In the genomic region with DNA sequence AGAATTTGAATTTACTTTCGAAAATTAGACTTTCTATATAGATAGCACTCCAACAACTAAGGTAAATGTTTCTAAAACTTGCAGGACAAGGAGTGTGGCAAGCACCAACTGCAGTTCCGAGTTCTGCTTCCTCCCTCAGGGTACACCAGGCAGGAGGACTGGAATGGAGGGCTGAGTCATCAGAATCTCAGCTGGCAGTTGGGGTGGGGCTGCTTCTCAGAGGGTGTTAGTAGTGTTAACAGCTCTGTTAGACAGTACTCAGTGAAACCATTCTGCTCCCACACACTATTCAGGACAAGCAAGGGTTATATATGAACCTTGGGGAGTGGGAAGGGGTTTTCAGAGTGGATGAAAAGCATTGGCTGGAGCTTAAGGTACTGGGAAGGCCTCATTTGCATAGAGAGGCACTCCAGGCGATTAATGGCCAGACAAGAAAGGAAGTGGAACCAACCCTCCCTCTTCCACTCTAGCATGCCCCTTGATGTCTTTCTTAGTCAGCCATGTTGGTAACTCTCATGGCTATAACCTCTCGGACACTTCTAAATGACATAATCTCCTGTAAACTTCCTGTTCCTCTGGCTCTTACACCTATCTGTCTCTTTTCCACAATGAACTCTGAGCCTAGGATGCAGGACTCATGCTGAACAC, we compare ENCODE assay signal across 17 mouse cellular contexts.
DNase-seq lines count a peak whose midpoint lies in the region; ATAC-seq and TF ChIP-seq lines count a peak whose summit lies in the region.
"Had no signal": no experiment of that assay in that cellular context is flagged by ENCODE, and none has a peak within 500 bp of the region (broad histone marks: within the 10 kb centered on the region; RNA-seq: fewer than 3 reads in every experiment).

No protein-coding gene starts in this region.

- H3K4me3 ChIP-seq in liver, postnatal 0 days (ENCODE audit: low read depth, low read length) = no peak overlapping the region
- no peak overlapping the region for H3K4me3 ChIP-seq in liver, embryonic 11.5 days (ENCODE audit: low read depth, low read length)
- H3K4me3 ChIP-seq: heart, adult 2 months; midbrain, embryonic 15.5 days had no signal

- H3K4me2 ChIP-seq in liver, postnatal 0 days (ENCODE audit: low read depth, low read length) = no peak overlapping the region
- no peak overlapping the region for H3K4me2 ChIP-seq in liver, embryonic 11.5 days
- H3K4me2 ChIP-seq: midbrain, embryonic 15.5 days had no signal

- no peak for TF ChIP-seq CTCF in liver, postnatal 0 days (IDR thresholded peaks at IDR 0.05; ENCODE audit: low read depth)

- no peaks in the 10 kb centered on the region for H3K27me3 ChIP-seq in liver, postnatal 0 days (ENCODE audit: insufficient read depth, low read length)
- no peaks in the 10 kb centered on the region for H3K27me3 ChIP-seq in liver, embryonic 11.5 days (replicated peaks; ENCODE audit: control insufficient read depth, insufficient read depth, low read length)
- H3K27me3 ChIP-seq: midbrain, embryonic 15.5 days had no signal

- no peak overlapping the region for H3K27ac ChIP-seq in liver, postnatal 0 days (ENCODE audit: low read depth)
- no peak overlapping the region for H3K27ac ChIP-seq in liver, embryonic 11.5 days (ENCODE audit: low read depth, low read length)
- H3K27ac ChIP-seq: heart, adult 2 months; liver, embryonic 14.5 days; macrophage; midbrain, embryonic 15.5 days had no signal

- DNase-seq in liver, postnatal 0 days = peak; percentile 9
- DNase-seq in liver, embryonic 11.5 days (ENCODE audit: low spot score) = no peak
- peak; percentile 29 for DNase-seq in A20 (ENCODE audit: low read depth, low spot score)
- DNase-seq in ES-CJ7 (ENCODE audit: low read depth, low spot score) = peak; percentile 46
- DNase-seq in brain, adult 2 months (ENCODE audit: low read depth, low spot score) = peak; percentile 88
- DNase-seq in kidney, postnatal 25 days = no peak
- no peak for DNase-seq in liver
- no peak for DNase-seq in right cerebral cortex, adult 2 months (ENCODE audit: low spot score in 2 of 2)
- DNase-seq: adrenal gland, adult 2 months; cerebellum, adult 9-10 months; heart, adult 2 months; kidney, adult 9 months; layer of hippocampus, adult 9-11 months; right cerebral cortex, postnatal 4 days had no signal

- no peak overlapping the region for H3K9ac ChIP-seq in liver, postnatal 0 days (replicated peaks)
- H3K9ac ChIP-seq in liver, embryonic 11.5 days (ENCODE audit: low read depth, low read length) = no peak overlapping the region
- H3K9ac ChIP-seq: liver, embryonic 14.5 days; midbrain, embryonic 15.5 days had no signal

- H3K36me3 ChIP-seq in liver, postnatal 0 days (replicated peaks; ENCODE audit: insufficient read depth, low read length) = no peaks in the 10 kb centered on the region
- no peaks in the 10 kb centered on the region for H3K36me3 ChIP-seq in liver, embryonic 11.5 days (ENCODE audit: control insufficient read depth, insufficient read depth, low read length)
- H3K36me3 ChIP-seq: midbrain, embryonic 15.5 days had no signal

- WGBS in liver, postnatal 0 days (ENCODE audit: insufficient replicate concordance) = 49% methylated on average over 4 of the region's 4 CpGs
- 55% methylated on average over 4 of the region's 4 CpGs for WGBS in liver, embryonic 11.5 days

- no peak for TF ChIP-seq EP300 in liver, postnatal 0 days (IDR thresholded peaks at IDR 0.05; ENCODE audit: low read depth)

- no peak for ATAC-seq in liver, postnatal 0 days
- no peak for ATAC-seq in liver, embryonic 11.5 days (replicated peaks; ENCODE audit: low FRiP score)
- ATAC-seq: midbrain, embryonic 15.5 days had no signal

- no peaks in the 10 kb centered on the region for H3K9me3 ChIP-seq in liver, postnatal 0 days (ENCODE audit: low read length)
- no peaks in the 10 kb centered on the region; the same call in 1 of the 2 replicates for H3K9me3 ChIP-seq in liver, embryonic 11.5 days (ENCODE audit: control insufficient read depth, low read length)
- H3K9me3 ChIP-seq: midbrain, embryonic 15.5 days had no signal

- no peaks in the 10 kb centered on the region for H3K4me1 ChIP-seq in liver, postnatal 0 days (ENCODE audit: insufficient read depth)
- no peaks in the 10 kb centered on the region for H3K4me1 ChIP-seq in liver, embryonic 11.5 days (replicated peaks; ENCODE audit: control insufficient read depth, insufficient read depth, low read length)

Comparison
In these comparisons a context has a peak if more than half of its experiments do, and no peak if none do; other contexts are left out.
1. DNase-seq: peak in liver, postnatal 0 days (single experiment), A20 (single experiment), ES-CJ7 (single experiment) and brain, adult 2 months (single experiment); none in liver, embryonic 11.5 days (single experiment), kidney, postnatal 25 days (0 of 2), liver (single experiment) and right cerebral cortex, adult 2 months (0 of 2).